Mouse (Mus musculus) adrenal gland, adult 18-20 months (tissue): ENCODE data around the gene Ptbp1. TPM values are rescaled to one million over a fixed set of nuclear protein-coding genes. Genes with fewer than 3 reads are reported as not detected.
"Not testable (repeated sequence)": the region's sequence is repeated elsewhere in the genome, so short reads cannot be mapped to it uniquely, and the experiment has no call there.

ENCODE experiments used
- DNase-seq, 2 experiments: peaks; one replicate each; pipeline ENCODE4 v3.0.0; 2021 to 2022; ENCODE audit warnings: low spot score in 2 of 2
- total RNA-seq, 2 experiments: library from RNA; stranded (reverse); gene quantifications; 1 replicate in 1 of 2; 2 replicates in 1 of 2; pipeline ENCODE4 v1.2.3; 2021

Gene Ptbp1
- total RNA-seq, 2 experiments from 2014 or later, result 301 to 357 TPM

DNA sequence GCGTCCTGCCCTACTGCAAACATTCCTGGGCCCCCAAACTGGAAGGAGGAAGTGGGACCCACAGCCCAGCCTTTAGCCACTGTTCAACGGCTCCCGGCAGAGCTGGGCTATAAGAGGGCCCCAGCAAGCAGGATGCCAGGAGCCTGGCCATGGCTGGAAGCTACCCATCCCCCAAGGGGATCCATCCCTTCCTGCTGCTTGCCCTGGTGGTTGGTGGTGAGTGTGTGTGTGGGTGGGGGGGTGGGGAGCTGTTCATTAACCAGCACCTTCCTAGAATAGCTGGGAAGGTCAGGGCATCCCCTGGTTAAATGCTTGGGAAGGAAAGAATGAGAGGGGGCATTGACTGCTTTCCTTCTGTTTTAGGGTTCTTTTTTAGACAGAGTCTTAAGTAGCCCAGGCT is 25.3 kb downstream of the Ptbp1 start:
- no peak for DNase-seq

DNA sequence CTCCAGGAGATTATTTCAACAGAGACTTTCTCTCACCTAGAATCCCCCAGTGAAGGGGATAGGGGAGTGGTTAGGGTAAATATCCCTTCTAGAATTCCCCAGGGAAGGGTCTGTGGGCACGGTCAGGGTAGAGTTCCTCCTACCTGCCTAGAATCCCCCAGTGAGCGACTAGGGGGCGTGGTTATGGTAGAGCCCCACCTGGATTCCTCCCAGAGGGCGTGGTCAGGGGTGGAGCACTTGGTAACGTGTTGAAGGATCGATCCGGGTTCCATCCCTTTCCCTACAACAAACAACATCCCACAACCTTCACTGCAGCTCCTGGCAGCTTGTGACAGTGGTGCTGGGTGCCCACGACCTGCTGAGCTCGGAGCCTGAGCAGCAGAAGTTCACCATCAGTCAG is 26.5 kb downstream of the Ptbp1 start:
- DNase-seq, result no peak

DNA sequence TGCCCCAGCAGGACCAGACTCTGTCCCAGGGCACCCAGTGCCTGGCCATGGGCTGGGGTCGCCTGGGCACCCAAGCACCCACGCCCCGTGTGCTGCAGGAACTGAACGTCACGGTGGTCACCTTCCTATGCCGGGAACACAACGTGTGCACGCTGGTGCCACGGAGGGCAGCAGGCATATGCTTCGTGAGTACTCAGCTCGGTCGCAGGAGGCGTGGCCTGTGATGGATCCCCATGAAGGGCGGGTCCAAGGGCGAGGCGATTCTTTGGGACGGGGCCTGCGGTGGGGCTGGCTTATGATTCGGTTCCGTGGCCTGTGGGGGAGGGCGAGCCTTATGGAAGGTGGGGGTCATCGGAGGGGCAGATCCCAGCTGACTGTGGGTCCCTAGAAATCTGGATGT is 27.8 kb downstream of the Ptbp1 start:
- no peak for DNase-seq

DNA sequence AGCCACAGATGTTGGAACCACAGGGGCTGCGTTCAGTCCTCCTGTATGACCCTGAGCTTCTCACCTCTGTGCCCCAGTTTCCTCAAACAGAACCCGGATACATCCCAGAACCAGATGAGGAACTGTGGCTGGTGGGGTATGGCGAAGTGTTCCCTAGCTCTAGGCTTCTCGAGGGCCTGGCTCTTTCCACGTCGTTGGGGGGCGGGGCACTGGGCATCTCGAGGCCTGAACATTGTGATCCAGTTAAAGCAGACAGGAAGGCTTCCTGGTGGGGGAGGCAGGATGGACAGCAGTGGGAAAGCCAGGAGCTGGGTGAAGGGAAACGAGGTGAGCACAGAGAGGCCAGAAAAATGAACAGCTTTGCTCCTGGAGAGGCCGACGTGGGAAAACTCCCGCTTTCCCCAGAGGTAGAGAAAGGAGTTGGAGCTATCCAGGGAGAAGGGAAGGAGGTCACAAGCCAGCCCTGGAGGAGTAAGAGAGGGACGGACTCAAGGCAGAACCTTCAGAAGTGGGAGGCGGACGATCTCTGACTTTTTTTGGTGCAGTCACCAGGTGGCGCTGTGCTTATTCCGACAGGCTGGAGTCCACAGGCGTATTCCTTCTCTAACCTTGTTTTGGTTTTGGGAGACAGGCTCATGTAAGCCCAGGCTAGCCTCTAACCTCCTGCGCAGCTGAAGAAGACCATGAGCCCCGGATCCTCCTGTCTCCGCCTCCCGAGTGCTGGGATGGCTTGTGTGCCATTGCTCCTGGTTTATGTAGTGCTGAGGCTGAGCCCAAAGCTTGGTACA is 29.3 kb downstream of the Ptbp1 start:
- DNase-seq, result peak; percentile 79 to 83

DNA sequence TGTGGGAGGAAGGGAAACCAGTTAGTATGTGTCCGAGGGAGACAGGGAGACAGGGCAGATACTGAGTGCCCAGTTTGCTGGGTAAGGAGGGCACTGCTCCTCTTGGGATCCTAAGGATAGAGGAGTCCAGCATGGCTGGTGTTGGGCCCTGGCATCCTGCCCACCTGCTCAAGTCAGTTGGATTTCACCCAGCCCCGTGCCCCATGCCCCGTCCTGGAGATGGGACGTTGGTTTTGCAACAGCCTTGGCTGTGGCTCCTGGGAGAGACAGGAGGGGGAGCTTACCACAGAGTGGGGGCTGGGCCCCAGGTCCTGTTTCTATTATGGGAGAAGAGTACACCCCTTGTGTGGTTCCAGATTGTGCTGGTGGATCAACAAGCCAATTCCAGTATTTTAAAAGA is 30.2 kb downstream of the Ptbp1 start:
- DNase-seq, result peak; percentile 54 to 65

DNA sequence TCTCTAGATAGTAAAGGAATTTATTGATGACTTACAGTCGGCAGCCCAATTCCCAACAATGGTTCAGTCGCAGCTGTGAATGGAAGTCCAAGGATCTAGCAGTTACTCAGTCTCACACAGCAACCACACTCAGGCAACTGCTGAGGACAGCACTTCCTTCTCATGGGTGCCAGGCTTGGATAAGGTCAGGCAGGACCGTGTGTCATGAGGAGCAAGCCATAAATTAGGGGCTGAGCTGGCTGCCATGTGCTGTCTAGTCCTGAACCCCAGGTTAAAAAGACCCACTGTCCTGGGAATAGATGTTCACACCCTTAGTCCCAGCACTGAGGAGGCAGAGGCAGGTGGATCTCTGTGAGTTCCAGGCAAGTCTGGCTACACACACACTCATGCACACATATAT is 30.7 kb downstream of the Ptbp1 start:
- not testable (repeated sequence) for DNase-seq

DNA sequence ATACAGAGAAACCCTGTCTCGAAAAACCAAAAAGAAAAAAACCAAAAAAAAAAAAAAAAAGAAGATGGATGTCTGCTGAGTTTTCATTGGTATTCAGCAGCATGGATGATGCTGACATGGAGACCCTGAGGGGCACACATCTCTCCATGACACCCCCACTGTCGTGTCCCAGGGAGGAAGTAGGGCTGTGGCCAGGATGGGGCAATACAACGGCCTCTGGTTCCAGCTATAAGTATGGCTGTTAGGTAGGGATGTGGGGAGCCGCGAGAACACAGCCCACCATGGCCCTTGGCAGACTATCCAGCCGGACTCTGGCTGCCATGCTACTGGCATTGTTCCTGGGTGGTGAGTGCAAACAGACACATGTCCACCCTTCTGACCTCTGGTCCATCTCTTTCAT is 31.8 kb downstream of the Ptbp1 start, which contains the start of gene Elane:
TSS of gene Elane (plus strand) at position 194 of the 400 bp plus-strand sequence.
- no peak for DNase-seq

DNA sequence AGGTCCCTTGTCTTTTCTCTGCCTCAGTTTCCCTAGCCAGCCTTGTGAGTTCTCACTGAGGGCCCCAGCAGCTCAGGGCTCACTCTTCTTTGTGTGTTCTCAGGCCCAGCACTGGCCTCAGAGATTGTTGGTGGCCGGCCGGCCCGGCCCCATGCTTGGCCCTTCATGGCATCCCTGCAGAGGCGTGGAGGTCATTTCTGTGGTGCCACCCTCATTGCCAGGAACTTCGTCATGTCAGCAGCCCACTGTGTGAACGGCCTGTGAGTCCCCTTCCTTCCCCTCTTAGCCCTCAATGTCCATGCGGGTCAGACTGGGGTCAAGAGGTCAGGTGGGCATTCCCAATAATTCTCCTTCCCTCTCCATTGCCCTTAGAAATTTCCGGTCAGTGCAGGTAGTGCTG is 32.4 kb downstream of the Ptbp1 start:
- no peak for DNase-seq

DNA sequence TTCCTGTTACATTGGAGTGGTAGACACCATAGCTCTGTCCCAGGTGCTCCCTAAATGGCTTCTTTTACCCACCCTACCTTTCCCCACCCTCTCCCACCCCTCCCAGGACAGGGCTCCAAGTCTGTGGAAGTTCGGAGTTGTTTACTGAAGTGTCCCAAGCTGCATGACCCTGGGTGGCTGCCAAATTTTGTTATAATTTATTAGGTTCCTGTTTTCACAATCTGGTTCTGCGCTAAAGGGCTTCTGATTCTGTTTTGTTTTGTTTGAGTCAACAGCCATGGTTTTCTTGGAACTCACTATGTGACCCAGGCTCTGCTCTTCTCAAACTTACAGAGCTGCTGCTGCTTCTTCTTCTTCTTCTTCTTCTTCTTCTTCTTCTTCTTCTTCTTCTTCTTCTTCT is 35.2 kb downstream of the Ptbp1 start:
- DNase-seq, result no peak

DNA sequence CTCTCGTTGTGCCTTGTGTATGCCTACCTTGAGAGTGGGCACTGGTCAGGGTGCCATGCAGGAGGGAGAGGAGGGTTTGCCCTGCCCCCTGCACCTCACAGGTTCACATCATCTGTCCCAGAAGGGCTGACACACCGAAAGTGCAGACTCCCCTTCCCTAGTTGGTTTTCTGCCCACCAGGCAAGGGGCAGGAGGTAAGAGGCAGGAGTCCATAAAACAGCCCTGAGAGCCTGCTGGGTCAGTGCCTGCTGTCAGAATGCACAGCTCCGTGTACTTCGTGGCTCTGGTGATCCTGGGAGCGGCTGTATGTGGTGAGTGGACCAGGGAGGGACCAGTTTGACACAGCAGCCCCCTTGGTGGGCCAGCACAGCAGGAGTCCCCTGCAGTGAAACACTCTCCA is 36.4 kb downstream of the Ptbp1 start, which contains the start of gene Cfd:
TSS of gene Cfd (plus strand) at position 184 of the 400 bp plus-strand sequence.
- DNase-seq, result no peak

DNA sequence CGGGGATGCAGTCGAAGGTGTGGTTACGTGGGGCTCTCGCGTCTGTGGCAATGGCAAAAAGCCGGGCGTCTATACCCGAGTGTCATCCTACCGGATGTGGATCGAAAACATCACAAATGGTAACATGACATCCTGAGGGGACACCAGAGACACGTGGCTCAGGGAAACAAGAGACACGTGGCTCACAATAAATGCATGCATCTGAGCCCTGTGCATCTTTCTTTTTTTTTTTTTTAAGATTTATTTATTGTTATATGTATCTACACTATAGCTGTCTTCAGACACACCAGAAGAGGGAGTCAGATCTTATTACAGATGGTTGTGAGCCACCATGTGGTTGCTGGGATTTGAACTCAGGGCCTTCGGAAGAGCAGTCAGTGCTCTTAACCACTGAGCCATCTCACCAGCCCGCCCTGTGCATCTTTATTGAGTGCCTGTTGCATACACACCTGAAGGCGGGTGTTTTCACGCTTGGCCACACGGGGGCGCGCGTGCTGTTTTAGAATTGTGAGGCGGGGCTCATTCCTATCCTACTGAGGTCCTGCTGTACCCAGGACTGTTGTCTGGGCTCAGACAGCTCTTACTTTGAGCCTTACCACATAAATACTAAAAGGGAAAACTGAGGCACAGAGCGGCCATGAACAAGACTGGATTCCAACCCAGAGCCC is 38.4 kb downstream of the Ptbp1 start:
- peak; percentile 82 to 87 for DNase-seq

DNA sequence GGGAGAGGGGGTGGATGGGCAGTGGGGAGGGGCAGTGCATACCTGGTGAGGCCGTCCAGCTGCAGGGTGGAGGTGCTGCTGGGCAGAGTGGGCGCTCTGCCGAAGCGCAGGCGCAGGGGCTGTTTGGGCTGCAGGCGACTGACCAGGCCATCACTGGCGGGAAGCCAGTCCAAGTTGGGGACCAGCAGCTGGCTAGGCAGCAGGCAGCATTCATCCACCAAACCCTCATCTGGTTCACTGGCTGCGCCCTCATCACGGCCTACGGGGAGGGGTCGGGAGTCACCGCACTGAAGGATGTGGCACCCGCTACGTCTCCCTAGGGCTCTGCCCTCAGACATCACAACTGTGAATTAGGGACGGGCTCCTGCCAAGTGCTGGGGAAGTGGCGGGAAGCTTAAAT is 42.1 kb downstream of the Ptbp1 start:
- DNase-seq, result no peak

DNA sequence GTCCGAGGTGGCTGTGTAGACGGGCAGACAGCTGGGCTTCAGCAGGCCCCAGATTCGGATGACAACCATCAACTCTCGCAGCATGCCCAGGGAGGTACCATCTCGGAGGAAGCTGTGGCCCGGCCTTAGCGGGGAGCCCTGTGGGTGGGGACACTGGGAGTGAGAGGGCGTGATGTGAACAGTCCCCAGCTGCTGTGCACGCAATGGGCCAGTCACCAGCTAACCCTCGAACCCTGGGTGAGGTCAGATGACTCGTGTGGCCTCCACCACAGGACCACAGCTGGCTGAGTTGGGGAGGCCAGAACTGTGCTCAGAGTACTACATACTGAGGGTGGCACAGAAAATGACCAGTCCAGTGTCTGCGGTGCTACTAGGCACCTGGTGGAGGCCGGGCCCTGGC is 42.6 kb downstream of the Ptbp1 start:
- no peak for DNase-seq

DNA sequence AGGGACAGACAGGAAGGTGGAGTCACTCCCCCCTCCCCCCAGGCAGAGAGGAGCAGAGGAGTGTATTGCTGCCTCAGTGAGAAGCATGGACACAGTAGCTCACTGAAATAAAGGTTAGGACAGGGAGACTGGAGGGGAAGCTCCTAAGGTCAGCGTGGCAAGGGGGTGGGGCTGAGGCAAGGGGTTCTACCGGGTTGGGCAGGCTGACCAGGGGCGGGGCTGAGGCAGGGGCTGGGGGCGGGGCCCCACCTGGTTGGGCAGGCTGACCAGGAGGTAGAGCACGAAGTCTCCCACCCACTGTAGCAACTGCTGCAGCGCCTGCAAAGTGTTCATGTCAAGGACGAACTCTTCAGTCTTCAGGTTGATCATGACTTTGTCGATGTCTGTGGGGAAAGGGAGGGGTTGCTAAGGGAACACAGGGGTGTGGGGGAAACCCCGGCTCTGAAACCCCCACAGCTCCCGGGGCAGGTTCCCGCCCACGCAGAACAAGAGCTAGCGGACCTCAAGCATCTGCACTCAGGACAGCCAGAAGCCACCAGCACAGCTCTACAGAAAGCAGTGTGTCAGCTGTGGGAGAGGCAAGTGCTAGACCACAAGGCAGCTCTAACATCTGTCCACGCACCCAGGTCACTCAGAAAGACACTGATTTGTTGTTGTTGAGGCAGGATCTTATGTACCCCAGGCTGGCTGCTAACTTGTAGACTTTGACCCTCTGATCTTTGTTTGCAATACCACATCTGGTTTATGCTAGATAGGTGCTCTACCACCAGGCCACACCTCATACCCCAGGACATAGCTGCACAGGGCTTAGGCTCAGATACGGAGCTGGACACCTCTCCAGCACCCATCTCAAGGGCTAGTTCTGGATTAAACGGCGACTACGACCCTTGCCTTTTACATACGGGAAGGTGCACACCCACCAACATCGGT is 43.4 kb downstream of the Ptbp1 start:
- DNase-seq, result no peak

DNA sequence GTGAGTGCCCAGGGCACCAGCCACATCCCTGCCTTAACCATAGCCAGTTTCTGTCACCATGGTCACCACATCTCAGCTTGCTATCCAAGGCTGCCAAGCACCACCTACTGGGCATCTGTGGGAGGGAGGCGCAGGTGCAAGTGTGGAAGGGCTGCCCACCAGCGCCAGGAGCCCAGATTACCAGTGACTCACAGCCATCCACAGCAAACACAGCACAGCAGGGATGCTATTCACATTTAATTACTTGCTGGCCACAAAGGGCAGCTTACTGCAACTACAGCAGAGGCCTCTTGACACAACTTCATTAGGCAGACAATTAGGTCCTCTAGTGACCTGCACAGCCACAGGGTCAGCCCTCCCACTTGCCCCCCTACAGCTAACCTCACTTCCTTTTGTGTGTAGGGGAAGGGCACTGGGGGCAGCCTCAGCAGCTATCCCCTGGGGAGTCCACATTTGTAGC is 46.8 kb downstream of the Ptbp1 start:
- no peak for DNase-seq

DNA sequence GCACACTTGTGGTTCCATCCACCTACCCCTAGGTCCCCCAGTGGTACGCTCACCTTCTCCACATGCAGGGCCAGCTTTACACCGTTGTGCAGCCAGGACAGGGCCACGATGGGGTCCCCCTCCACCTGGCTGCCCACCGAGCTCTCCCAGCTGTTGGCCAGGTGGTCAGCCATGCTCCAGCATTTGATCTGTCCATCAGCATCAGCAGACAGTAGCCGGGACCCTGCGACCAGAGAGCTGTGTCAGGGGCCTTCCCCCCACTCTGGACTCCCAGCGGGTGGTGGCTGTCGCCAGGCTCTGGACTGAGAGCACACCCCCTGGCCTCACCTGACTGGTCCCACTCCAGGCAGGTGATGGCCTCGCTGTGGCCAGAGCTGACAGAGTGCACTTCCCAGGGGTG is 52.5 kb downstream of the Ptbp1 start:
- no peak for DNase-seq

DNA sequence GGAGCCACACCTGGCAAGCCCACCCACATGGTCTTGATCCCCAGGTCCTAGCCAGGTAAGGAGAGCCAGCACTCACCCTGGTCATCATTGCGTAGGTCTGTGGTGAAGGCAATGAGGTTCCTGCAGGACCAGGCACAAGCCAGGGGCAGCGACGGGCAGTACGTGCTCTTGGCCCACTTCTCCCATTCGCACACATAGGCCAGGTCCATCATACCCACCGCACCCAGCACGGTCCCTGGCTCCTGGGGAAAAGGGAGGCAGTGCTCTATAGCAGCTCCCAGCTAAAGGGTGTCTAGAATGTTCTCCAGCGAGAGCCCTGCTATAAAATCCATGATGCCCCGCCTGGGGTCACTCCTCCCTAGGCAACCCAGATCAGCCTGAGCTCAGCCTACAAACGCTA is 53.2 kb downstream of the Ptbp1 start:
- DNase-seq, result no peak

DNA sequence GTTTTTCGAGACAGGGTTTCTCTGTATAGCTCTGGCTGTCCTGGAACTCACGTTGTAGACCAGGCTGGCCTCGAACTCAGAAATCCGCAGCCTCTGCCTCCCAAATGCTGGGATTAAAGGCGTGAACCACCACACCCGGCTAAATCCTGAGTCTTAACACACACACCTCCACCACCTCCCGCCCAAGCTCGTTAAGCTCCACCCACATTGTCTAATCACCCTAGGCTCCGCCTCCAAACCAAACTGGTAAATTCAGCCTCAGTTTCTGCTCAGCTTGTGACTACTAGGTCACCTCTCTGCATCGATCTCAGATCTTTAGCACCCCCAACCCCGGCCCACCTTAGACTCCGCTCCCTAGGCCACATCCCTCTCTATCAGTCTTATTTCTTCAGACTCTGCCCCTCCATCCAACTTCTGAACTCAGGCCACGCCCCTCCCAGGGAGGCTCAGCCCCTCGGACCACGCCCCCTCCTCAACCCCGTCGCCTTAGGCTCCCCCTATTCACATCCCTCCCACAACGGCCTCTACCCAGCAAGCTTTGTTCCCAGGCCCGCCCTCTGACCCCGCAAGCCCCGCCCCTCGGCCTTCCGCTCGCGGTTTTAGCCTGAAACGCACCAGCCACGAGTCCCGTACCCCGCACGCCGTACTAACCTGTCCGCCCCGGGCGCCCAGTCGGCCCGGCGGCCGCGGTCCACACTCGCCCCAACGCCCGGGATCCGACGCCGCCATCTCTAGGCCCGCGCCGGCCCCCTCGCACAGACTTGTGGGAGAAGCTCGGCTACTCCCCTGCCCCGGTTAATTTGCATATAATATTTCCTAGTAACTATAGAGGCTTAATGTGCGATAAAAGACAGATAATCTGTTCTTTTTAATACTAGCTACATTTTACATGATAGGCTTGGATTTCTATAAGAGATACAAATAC is 54.2 kb downstream of the Ptbp1 start, which contains the start of gene Med16:
TSS of gene Med16 (minus strand) at position 757 of the 925 bp plus-strand sequence.
- DNase-seq, result peak; percentile 94 to 95

DNA sequence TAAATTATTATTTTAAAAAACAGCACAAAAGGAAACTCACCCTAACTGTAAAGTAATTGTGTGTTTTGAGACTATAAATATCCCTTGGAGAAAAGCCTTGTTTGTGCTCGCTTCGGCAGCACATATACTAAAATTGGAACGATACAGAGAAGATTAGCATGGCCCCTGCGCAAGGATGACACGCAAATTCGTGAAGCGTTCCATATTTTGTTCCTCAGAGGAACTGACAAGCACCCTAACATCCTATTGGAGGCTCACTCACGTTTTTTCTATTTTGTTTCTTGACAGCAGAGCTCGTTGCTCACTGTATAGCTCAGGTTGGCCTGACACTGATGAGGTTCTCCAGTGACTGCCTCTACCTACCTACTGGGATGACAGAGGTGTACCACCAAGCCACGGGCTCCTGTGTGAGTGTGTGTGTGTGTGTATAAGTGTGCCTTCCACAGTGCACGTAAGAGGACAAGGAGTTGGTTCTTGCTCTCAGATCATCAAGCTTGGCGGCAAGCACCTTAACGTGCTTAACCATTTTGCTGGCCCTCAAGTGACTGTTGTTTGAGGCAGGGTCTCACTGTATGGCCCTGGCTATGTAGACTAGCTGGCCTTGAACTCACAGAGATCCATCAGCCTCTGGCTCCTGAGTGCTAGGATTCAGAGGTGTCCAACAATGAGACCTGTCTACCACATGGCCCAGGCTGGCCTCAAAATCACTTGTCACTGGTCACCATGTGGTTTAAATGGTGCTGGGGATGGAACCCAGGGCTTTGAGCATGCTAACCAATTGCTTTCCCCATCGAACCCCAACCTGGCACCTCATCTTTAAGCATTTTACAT is 55.1 kb downstream of the Ptbp1 start:
- no peak for DNase-seq
